Mouse (Mus musculus) embryonic facial prominence, embryonic 14.5 days (tissue): ENCODE measurements at regions not wholly inside any gene's neighbourhood (a gene's known extent, or its start where the extent isn't known, plus 50 kb on each side); places are given as distances from the start of the nearest gene placed in this dataset.

Experiments
- ATAC-seq: fragments of 200-750 bp; cut with Nextera tagmentation; 2 replicates; pipeline ENCODE4 v1.8.0; 2017; ENCODE audit warnings: low read depth, moderate number of reproducible peaks, moderate TSS enrichment
- DNase-seq: peaks from one replicate; pipeline ENCODE4 v3.0.0-alpha.2; 2015; ENCODE audit warnings: low spot score
- H3K27ac ChIP-seq: fragments of 300-500 bp; sonication (generic); replicated peaks from 2 replicates; pipeline ENCODE4 v1.5.1; 2014; ENCODE audit warnings: low read depth, mild to moderate bottlenecking, low read length, moderate library complexity
- H3K27me3 ChIP-seq: fragments of 300-500 bp; sonication (generic); replicated peaks from 2 replicates; pipeline ENCODE4 v1.6.1; 2014; ENCODE audit warnings: low read length; ENCODE audit not compliant: control insufficient read depth, insufficient read depth
- H3K36me3 ChIP-seq: fragments of 300-500 bp; sonication (generic); 2 replicates; pipeline ENCODE4 v1.6.1; 2014; ENCODE audit warnings: low read length, mixed read lengths; ENCODE audit not compliant: control insufficient read depth, insufficient read depth
- H3K4me1 ChIP-seq: fragments of 300-500 bp; sonication (generic); 2 replicates; pipeline ENCODE4 v1.6.1; 2014; ENCODE audit warnings: antibody characterized with exemption, low read length; ENCODE audit not compliant: control insufficient read depth, insufficient read depth
- H3K4me2 ChIP-seq: fragments of 300-500 bp; sonication (generic); 2 replicates; pipeline ENCODE4 v1.6.1; 2014; ENCODE audit warnings: low read depth, mild to moderate bottlenecking, low read length, moderate library complexity, mixed read lengths
- H3K4me3 ChIP-seq: fragments of 300-500 bp; sonication (generic); 2 replicates; pipeline ENCODE4 v1.5.1; 2014; ENCODE audit warnings: low read depth, mild to moderate bottlenecking, low read length
- H3K9ac ChIP-seq: fragments of 300-500 bp; sonication (generic); 2 replicates; pipeline ENCODE4 v1.6.1; 2014; ENCODE audit warnings: low read depth, mild to moderate bottlenecking, low read length, moderate library complexity, mixed read lengths
- H3K9me3 ChIP-seq: fragments of 300-500 bp; sonication (generic); 2 replicates; pipeline ENCODE4 v1.6.1; 2016; ENCODE audit warnings: low read length; ENCODE audit not compliant: control insufficient read depth
- WGBS: fragments of 180-500 bp; shearing (Covaris S2); extraction: QIAGEN DNeasy Blood & Tissue Kit; methylation state at CpG from one replicate; pipeline ENCODE4 v1.1.7; 2014; 5-methylcytosine and 5-hydroxymethylcytosine counted together

GRCm38 (mm10) chr10:61007403-61007802 is 81.7 kb upstream of the Pcbd1 start:
- H3K27me3 ChIP-seq, result no peaks in the 10 kb centered on the region
- no peak overlapping the region for H3K4me2 ChIP-seq
- WGBS, result 79% methylated on average over 3 of the region's 3 CpGs
- H3K27ac ChIP-seq, result no peak overlapping the region
- no peak for DNase-seq
- H3K9ac ChIP-seq, result no peak overlapping the region
- H3K9me3 ChIP-seq, result no peaks in the 10 kb centered on the region
- H3K4me1 ChIP-seq, result no peaks in the 10 kb centered on the region
- ATAC-seq, result no peak
- no peak overlapping the region for H3K4me3 ChIP-seq
- no peaks in the 10 kb centered on the region for H3K36me3 ChIP-seq

GRCm38 (mm10) chr10:61001745-61002160 is 87.4 kb upstream of the Pcbd1 start:
- ATAC-seq, result no peak

GRCm38 (mm10) chr10:60997393-60997792 is 91.7 kb upstream of the Pcbd1 start:
- no peak for ATAC-seq
- no peak for DNase-seq
- H3K27ac ChIP-seq, result no peak overlapping the region
- no peak overlapping the region for H3K4me2 ChIP-seq
- no peaks in the 10 kb centered on the region for H3K27me3 ChIP-seq
- 51% methylated on average over 9 of the region's 9 CpGs for WGBS
- no peaks in the 10 kb centered on the region for H3K36me3 ChIP-seq
- no peaks in the 10 kb centered on the region for H3K9me3 ChIP-seq
- H3K4me1 ChIP-seq, result no peaks in the 10 kb centered on the region
- H3K4me3 ChIP-seq, result no peak overlapping the region
- no peak overlapping the region for H3K9ac ChIP-seq

More at GRCm38 (mm10) chr10:61001745-61002160, 87.4 kb upstream of the Pcbd1 start:
- Histone ChIP-seq H3K27me3 (no peaks in the 10 kb centered on the region), H3K4me2 (no peak overlapping the region), H3K27ac (no peak overlapping the region), H3K9me3 (no peaks in the 10 kb centered on the region), H3K9ac (no peak overlapping the region), H3K36me3 (no peaks in the 10 kb centered on the region), H3K4me3 (no peak overlapping the region), H3K4me1 (no peaks in the 10 kb centered on the region)
- DNase-seq, result no peak
- 92% methylated on average over 22 of the region's 22 CpGs for WGBS

DNA sequence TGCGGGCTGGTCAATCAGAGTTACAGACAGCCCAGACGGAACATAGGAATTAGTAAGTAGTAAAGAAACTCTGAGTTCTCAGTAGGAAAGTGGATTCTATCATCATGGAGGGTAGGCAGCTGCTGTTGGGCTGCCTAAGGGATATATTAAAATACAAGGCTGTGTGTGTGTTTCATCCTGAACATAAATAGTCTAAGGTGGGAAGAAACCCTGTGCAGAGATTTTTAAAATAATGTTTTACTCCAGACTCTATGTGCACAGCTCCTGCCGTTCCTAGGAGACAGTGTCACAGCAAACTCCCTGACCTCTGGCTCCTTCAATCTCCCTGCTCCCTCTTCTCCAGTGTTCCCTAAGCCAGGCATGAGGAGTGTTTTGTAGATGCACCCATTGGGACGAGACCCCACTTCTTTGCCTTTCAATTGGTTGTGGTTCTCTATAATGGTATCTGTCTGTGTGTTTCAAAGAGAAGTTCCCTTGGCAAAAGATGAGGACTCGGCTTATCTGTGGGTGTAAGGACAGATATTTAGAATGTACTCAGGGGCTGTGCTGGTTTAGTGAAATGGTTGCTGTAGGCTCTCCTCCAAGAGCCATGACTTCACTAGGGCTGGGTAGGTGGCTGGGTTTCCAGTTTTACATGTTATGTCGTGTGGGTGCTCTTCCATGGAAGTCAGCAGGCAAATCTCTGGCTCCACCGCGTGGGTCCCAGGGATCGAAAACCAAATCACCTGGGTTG is 93.1 kb upstream of the Pcbd1 start:
- H3K4me1 ChIP-seq, result no peaks in the 10 kb centered on the region
- no peak overlapping the region for H3K4me2 ChIP-seq
- H3K9ac ChIP-seq, result no peak overlapping the region
- ATAC-seq (no peak), DNase-seq (no peak)
- H3K36me3 ChIP-seq, result no peaks in the 10 kb centered on the region
- no peak overlapping the region for H3K4me3 ChIP-seq
- no peaks in the 10 kb centered on the region for H3K27me3 ChIP-seq
- H3K9me3 ChIP-seq, result no peaks in the 10 kb centered on the region
- 84% methylated on average over 9 of the region's 9 CpGs for WGBS
- H3K27ac ChIP-seq, result no peak overlapping the region

DNA sequence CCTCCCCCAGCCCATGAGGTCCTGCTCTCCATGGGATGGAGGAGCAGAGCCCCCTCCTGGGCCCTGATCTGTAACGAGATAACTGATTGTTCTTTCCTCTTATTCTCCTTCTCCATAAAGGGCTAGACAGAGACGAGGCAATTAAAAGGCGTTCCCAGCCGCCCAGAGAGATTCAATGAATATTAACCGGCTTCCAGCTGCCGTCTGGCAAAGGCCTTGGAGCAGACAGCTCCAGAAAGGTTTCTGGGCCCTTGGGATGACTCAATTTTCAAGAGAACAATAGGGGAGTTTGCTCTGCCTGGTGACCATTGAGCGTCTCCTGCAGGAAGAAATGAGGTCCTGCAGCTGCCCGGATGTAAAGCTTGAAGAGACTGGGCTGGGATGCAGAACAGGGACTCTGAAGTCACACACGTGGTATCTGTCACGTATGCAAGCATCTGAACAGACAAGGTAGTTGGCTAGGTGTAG is 104.0 kb upstream of the Pcbd1 start:
- DNase-seq (peak; percentile 79), ATAC-seq (peak; percentile 76)
- Histone ChIP-seq H3K27me3 (no peaks in the 10 kb centered on the region; the same call in 1 of the 2 replicates), H3K4me1 (no peaks in the 10 kb centered on the region; the same call in 1 of the 2 replicates), H3K9ac (no peak overlapping the region), H3K27ac (no peak overlapping the region), H3K4me3 (no peak overlapping the region), H3K36me3 (no peaks in the 10 kb centered on the region), H3K9me3 (no peaks in the 10 kb centered on the region), H3K4me2 (no peak overlapping the region)
- WGBS, result 13% methylated on average over 10 of the region's 10 CpGs

- no peak overlapping the region for H3K4me3 ChIP-seq
- DNase-seq (peak; percentile 18), ATAC-seq (peak; percentile 48; the same call in 1 of the 2 replicates)
- H3K27ac ChIP-seq, result no peak overlapping the region
- no peaks in the 10 kb centered on the region for H3K36me3 ChIP-seq
- WGBS, result 7% methylated on average over 6 of the region's 6 CpGs
- H3K9me3 ChIP-seq, result no peaks in the 10 kb centered on the region
- H3K27me3 ChIP-seq, result no peaks in the 10 kb centered on the region; the same call in 1 of the 2 replicates
- no peak overlapping the region for H3K9ac ChIP-seq
- H3K4me1 ChIP-seq, result no peaks in the 10 kb centered on the region; the same call in 1 of the 2 replicates
- H3K4me2 ChIP-seq, result no peak overlapping the region
These were observed 107.4 kb upstream of the Pcbd1 start for GRCm38 (mm10) chr10:60981770-60982169.

DNA sequence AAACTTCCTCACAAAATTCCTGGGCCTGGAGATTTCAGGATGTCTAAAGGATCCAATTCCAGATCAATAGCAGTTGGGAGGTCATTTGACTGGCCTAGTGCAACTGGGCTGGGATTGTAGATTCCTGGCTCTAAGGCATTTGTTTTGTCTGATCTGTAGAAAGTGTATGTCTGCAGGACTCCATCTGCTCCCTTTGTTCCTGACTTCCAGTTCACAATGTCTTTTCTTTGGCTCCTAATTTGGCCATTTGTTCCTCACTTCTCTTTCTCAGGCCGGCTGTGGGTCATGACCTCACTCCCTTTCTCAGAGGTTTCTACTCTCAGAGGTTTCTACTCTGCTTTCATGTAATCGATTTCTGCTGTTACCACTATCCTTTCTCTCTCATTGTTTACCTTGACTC is 115.5 kb upstream of the Pcbd1 start:
- 54% methylated on average over 2 of the region's 2 CpGs for WGBS
- no peaks in the 10 kb centered on the region for H3K27me3 ChIP-seq
- no peak overlapping the region for H3K4me3 ChIP-seq
- peaks cover 12% of the 10 kb centered on the region for H3K9me3 ChIP-seq
- DNase-seq (no peak), ATAC-seq (no peak)
- no peaks in the 10 kb centered on the region for H3K36me3 ChIP-seq
- no peak overlapping the region for H3K4me2 ChIP-seq
- H3K9ac ChIP-seq, result no peak overlapping the region
- H3K27ac ChIP-seq, result no peak overlapping the region
- no peaks in the 10 kb centered on the region for H3K4me1 ChIP-seq

- 71% methylated on average over 9 of the region's 10 CpGs for WGBS
- H3K36me3 ChIP-seq, result no peaks in the 10 kb centered on the region
These were observed 124.3 kb upstream of the Pcbd1 start for GRCm38 (mm10) chr10:60964843-60965242.

GRCm38 (mm10) chr10:60957820-60958233 is 126.4 kb upstream of the Unc5b start:
- DNase-seq (peak; percentile 59), ATAC-seq (peak; percentile 27; the same call in 1 of the 2 replicates)
- H3K9ac ChIP-seq, result no peak overlapping the region
- H3K36me3 ChIP-seq, result no peaks in the 10 kb centered on the region
- H3K4me2 ChIP-seq, result no peak overlapping the region
- 0 out of 2 replicates have a peak, but pooled peaks cover 5% of the 10 kb centered on the region for H3K4me1 ChIP-seq
- no peaks in the 10 kb centered on the region for H3K27me3 ChIP-seq
- no peak overlapping the region for H3K27ac ChIP-seq
- H3K4me3 ChIP-seq, result no peak overlapping the region
- no peaks in the 10 kb centered on the region for H3K9me3 ChIP-seq
- 32% methylated on average over 17 of the region's 17 CpGs for WGBS

More at GRCm38 (mm10) chr10:60964843-60965242, 124.3 kb upstream of the Pcbd1 start:
- Histone ChIP-seq H3K27me3 (no peaks in the 10 kb centered on the region), H3K4me2 (no peak overlapping the region), H3K9ac (no peak overlapping the region), H3K4me3 (no peak overlapping the region), H3K9me3 (no peaks in the 10 kb centered on the region), H3K4me1 (no peaks in the 10 kb centered on the region), H3K27ac (no peak overlapping the region)
- no peak for ATAC-seq
- DNase-seq, result no peak
